Comparison of ENCODE assay signal across 8 mouse cellular contexts in the genomic region with DNA sequence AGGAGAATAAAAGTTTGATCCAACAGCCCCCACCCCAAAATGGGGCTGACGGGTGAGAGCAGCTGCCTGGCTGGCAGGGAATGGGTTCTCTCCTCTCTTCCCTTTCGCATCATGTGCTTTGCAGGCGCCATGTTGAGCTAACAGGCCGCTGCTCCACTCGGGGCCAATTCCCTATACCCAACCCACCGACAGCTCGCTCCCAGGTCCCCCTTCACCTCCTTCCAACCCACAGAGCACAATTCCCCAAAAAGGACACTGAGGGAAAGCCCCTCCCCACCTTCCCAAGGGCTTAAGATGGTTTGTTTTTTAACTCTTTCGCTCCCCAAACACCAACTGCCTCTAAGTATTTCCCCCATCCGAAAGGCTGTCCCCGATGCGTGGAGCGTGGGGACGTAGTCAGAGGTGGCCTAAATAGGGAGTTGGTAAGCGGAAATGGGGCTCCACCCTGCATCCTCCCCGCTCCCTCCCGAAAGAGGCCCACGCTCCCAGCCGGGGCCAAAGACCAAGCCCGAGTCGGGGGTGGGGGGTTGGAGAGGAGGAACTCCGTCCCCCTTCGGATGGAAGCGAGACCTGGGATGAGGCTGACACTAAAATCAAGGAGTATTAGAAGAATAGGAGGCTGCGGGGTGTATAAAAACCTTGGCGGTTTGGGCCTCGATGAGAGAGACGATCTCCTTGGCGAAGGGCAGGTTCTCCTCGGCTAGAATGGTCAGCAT. TPM values are rescaled to one million over a fixed set of nuclear protein-coding genes. Genes with fewer than 3 reads are reported as not detected.
DNase-seq lines count a peak whose midpoint lies in the region; ATAC-seq and TF ChIP-seq lines count a peak whose summit lies in the region.

No protein-coding gene starts in this region.

- H3K79me2 ChIP-seq in CH12.LX (replicated peaks; ENCODE audit: control insufficient read depth, extremely low read depth, insufficient read depth, poor library complexity, severe bottlenecking): peaks cover 32% of the 10 kb centered on the region

- TF ChIP-seq CTCF in CH12.LX (conservative IDR thresholded peaks at IDR 0.05 in 1 of 2, IDR thresholded peaks at IDR 0.05 in 1 of 2; ENCODE audit: low read depth in 2 of 2, low read length in 2 of 2): no peak

- dilution Hi-C loops in CH12.LX (cut with MboI; ENCODE audit: extremely low pct_ligation_motif_present, extremely low pct_unique_long_range_greater_than_20kb, low sequenced_read_pairs): no loop called here

- under 1% methylated on average over 29 of the region's 29 CpGs for WGBS in forebrain, embryonic 14.5 days
- WGBS in neural tube, embryonic 15.5 days: under 1% methylated on average over 29 of the region's 29 CpGs

- peaks cover 6 to 15% of the 10 kb centered on the region in 2 experiments for H3K36me3 ChIP-seq in CH12.LX (replicated peaks in 1 of 2; ENCODE audit: control insufficient read depth in 1 of 2, insufficient read depth in 1 of 2, low read length in 1 of 2)
- H3K36me3 ChIP-seq in forebrain, embryonic 14.5 days (ENCODE audit: control insufficient read depth, insufficient read depth, low read length): peaks cover 5% of the 10 kb centered on the region
- no peaks in the 10 kb centered on the region for H3K36me3 ChIP-seq in neural tube, embryonic 15.5 days

- in situ Hi-C loops in CH12.LX (cut with MboI; ENCODE audit: low pct_ligation_motif_present, low pct_unique_long_range_greater_than_20kb, low sequenced_read_pairs): no loop called here

- peak overlapping the region; percentile 99 for H3K9ac ChIP-seq in CH12.LX (ENCODE audit: insufficient read depth, low read depth)
- H3K9ac ChIP-seq in forebrain, embryonic 14.5 days (ENCODE audit: low read length): peak overlapping the region; percentile 94
- peak overlapping the region; percentile 91 for H3K9ac ChIP-seq in neural tube, embryonic 15.5 days (replicated peaks)

- peak; percentile 57 for DNase-seq in CH12.LX (ENCODE audit: extremely low read depth)
- DNase-seq in forebrain, embryonic 14.5 days (ENCODE audit: low spot score): peak; percentile 57
- DNase-seq in heart, postnatal 14 days: peak; percentile 60 to 62
- peak; percentile 63 for DNase-seq in layer of hippocampus, adult 11-12 months (ENCODE audit: low spot score)
- DNase-seq in lung, adult 18-20 months: peak; percentile 57 to 65
- peak; percentile 69 for DNase-seq in testis, postnatal 10 days (ENCODE audit: low spot score)

- TF ChIP-seq POLR2A in CH12.LX (IDR thresholded peaks at IDR 0.05; ENCODE audit: low read depth, low read length): no peak; the same call in 1 of the 2 replicates

- peaks cover 2% of the 10 kb centered on the region for H3K27me3 ChIP-seq in CH12.LX (replicated peaks)
- H3K27me3 ChIP-seq in forebrain, embryonic 14.5 days (replicated peaks; ENCODE audit: control insufficient read depth, insufficient read depth, low read length): no peaks in the 10 kb centered on the region
- no peaks in the 10 kb centered on the region for H3K27me3 ChIP-seq in neural tube, embryonic 15.5 days (replicated peaks)

- peak overlapping the region; percentile 88 to 98 (median 91) for H3K4me3 ChIP-seq in CH12.LX (replicated peaks in 1 of 3; ENCODE audit: low read depth in 2 of 3, low read length in 2 of 3, poor library complexity in 1 of 3)
- H3K4me3 ChIP-seq in forebrain, embryonic 14.5 days (ENCODE audit: low read depth, low read length): peak overlapping the region; percentile 59
- H3K4me3 ChIP-seq in neural tube, embryonic 15.5 days (replicated peaks): peak overlapping the region; percentile 78

- H3K9me3 ChIP-seq in CH12.LX (replicated peaks; ENCODE audit: low read length): peaks cover 4% of the 10 kb centered on the region
- H3K9me3 ChIP-seq in forebrain, embryonic 14.5 days (replicated peaks; ENCODE audit: control insufficient read depth, low read length): no peaks in the 10 kb centered on the region
- no peaks in the 10 kb centered on the region for H3K9me3 ChIP-seq in neural tube, embryonic 15.5 days (replicated peaks)

- no peak for TF ChIP-seq RAD21 in CH12.LX (IDR thresholded peaks at IDR 0.05; ENCODE audit: low read depth, low read length)

- H3K4me1 ChIP-seq in CH12.LX (ENCODE audit: control insufficient read depth in 1 of 2, insufficient read depth in 2 of 2): peaks cover 4 to 22% of the 10 kb centered on the region in 2 experiments; a peak in 3 of 4 replicates
- H3K4me1 ChIP-seq in forebrain, embryonic 14.5 days (ENCODE audit: control insufficient read depth, insufficient read depth, low read length): peaks cover 14% of the 10 kb centered on the region
- H3K4me1 ChIP-seq in neural tube, embryonic 15.5 days: peaks cover 22% of the 10 kb centered on the region

- peak overlapping the region; percentile 74; the same call in 1 of the 2 replicates for H3K27ac ChIP-seq in CH12.LX (ENCODE audit: insufficient read depth, low read depth)
- peak overlapping the region; percentile 98 for H3K27ac ChIP-seq in forebrain, embryonic 14.5 days (ENCODE audit: low read depth, low read length)
- peak overlapping the region; percentile 98 for H3K27ac ChIP-seq in neural tube, embryonic 15.5 days (replicated peaks)

- H3K4me2 ChIP-seq in CH12.LX (ENCODE audit: insufficient read depth, low read depth, poor library complexity, severe bottlenecking): no peak overlapping the region
- H3K4me2 ChIP-seq in forebrain, embryonic 14.5 days (ENCODE audit: low read length): peak overlapping the region; percentile 86
- peak overlapping the region; percentile 65 for H3K4me2 ChIP-seq in neural tube, embryonic 15.5 days

- ATAC-seq in cerebellum, adult (ENCODE audit: insufficient number of reproducible peaks, low FRiP score, low TSS enrichment): 0 out of 2 replicates have a peak, but pooled peaks have one; percentile 14
- ATAC-seq in forebrain, embryonic 14.5 days: peak; percentile 8
- ATAC-seq in neural tube, embryonic 15.5 days (ENCODE audit: low FRiP score): peak; percentile 15; the same call in 1 of the 2 replicates

- TF ChIP-seq EP300 in CH12.LX (IDR thresholded peaks at IDR 0.05; ENCODE audit: low read length): no peak

- intact Hi-C loops in heart, postnatal 14 days (cut with DNase I): loop anchor here (2.0 to 5.0 kb wide), 2 partner anchors 32 to 73 kb away; a partner anchor contains a TSS

TF ChIP-seq in CH12.LX, 34 proteins besides CTCF, POLR2A, EP300 and RAD21:
- no peak for TF ChIP-seq USF2 (conservative IDR thresholded peaks at IDR 0.05; ENCODE audit: low read depth, low read length)
- no peak for TF ChIP-seq USF1 (IDR thresholded peaks at IDR 0.05; ENCODE audit: low read depth, low read length)
- no peak for TF ChIP-seq POLR2AphosphoS2 (IDR thresholded peaks at IDR 0.05; ENCODE audit: low read depth, low read length)
- TF ChIP-seq SIN3A (IDR thresholded peaks at IDR 0.05; ENCODE audit: low read length): peak; percentile 33; the same call in 1 of the 2 replicates
- TF ChIP-seq HCFC1 (IDR thresholded peaks at IDR 0.05; ENCODE audit: low read depth, low read length): no peak
- TF ChIP-seq MXI1 (IDR thresholded peaks at IDR 0.05; ENCODE audit: low read depth, low read length): peak; percentile 71
- no peak for TF ChIP-seq UBTF (IDR thresholded peaks at IDR 0.05; ENCODE audit: low read depth, low read length)
- TF ChIP-seq MYC (IDR thresholded peaks at IDR 0.05; ENCODE audit: low read depth, low read length): peak; percentile 87; the same call in 1 of the 2 replicates
- TF ChIP-seq NELFE (IDR thresholded peaks at IDR 0.05; ENCODE audit: low read depth, low read length): no peak
- no peak for TF ChIP-seq IRF4 (IDR thresholded peaks at IDR 0.05; ENCODE audit: low read depth, low read length)
- no peak for TF ChIP-seq JUND (conservative IDR thresholded peaks at IDR 0.05; ENCODE audit: low read depth, low read length)
- TF ChIP-seq ZMIZ1 (IDR thresholded peaks at IDR 0.05; ENCODE audit: low read depth, low read length): no peak
- no peak for TF ChIP-seq ZKSCAN1 (IDR thresholded peaks at IDR 0.05; ENCODE audit: borderline replicate concordance, low read depth, low read length)
- no peak for TF ChIP-seq ETS1 (conservative IDR thresholded peaks at IDR 0.05; ENCODE audit: low read depth, low read length)
- no peak for TF ChIP-seq MEF2A (IDR thresholded peaks at IDR 0.05; ENCODE audit: borderline replicate concordance, low read depth, low read length)
- TF ChIP-seq CHD1 (IDR thresholded peaks at IDR 0.05; ENCODE audit: low read depth, low read length): no peak
- no peak for TF ChIP-seq E2F4 (IDR thresholded peaks at IDR 0.05; ENCODE audit: insufficient replicate concordance, low read depth, low read length)
- TF ChIP-seq RCOR1 (conservative IDR thresholded peaks at IDR 0.05; ENCODE audit: low read depth, low read length): no peak
- no peak for TF ChIP-seq TBP (conservative IDR thresholded peaks at IDR 0.05; ENCODE audit: low read depth, low read length)
- TF ChIP-seq SMC3 (IDR thresholded peaks at IDR 0.05; ENCODE audit: low read depth, low read length): no peak
- no peak for TF ChIP-seq MAFK (IDR thresholded peaks at IDR 0.05; ENCODE audit: insufficient replicate concordance, low read length)
- TF ChIP-seq ZC3H11A (IDR thresholded peaks at IDR 0.05; ENCODE audit: low read depth, low read length): no peak
- TF ChIP-seq MAZ (IDR thresholded peaks at IDR 0.05; ENCODE audit: low read depth, low read length): no peak
- no peak for TF ChIP-seq TCF12 (IDR thresholded peaks at IDR 0.05; ENCODE audit: low read depth, low read length)

RNA-seq across cellular contexts. Expression of a gene that starts 0.8 kb away (rescaled TPM):
- 29.2 and 30.5 TPM in 2 replicates for total RNA-seq in CH12.LX (2012; rRNA removed)
- 30.0 and 32.7 TPM in 2 replicates for total RNA-seq in CH12.LX (2014; rRNA removed)
- polyA plus RNA-seq in CH12.LX (2012; ENCODE audit: insufficient read length, low read depth): 36.1 and 37.2 TPM in 2 replicates
- polyA plus RNA-seq in forebrain, embryonic 14.5 days (2014; fragmentation: Nextera tagmentation; extraction: Ambion mirVana): 17.6 and 18.4 TPM in 2 replicates
- total RNA-seq in heart, postnatal 14 days (2021): 10 to 100 TPM; 32.7 to 34.0 TPM
- polyA plus RNA-seq in neural tube, embryonic 15.5 days (2015; fragmentation: Nextera tagmentation; extraction: Ambion mirVana): 17.9 and 19.7 TPM in 2 replicates

RNA-seq across cellular contexts. Expression of a gene that starts 32.0 kb away (rescaled TPM):
- 0.38 and 0.68 TPM in 2 replicates for total RNA-seq in CH12.LX (2012; rRNA removed)
- total RNA-seq in CH12.LX (2014; rRNA removed): 0.22 and 0.26 TPM in 2 replicates
- polyA plus RNA-seq in CH12.LX (2012; ENCODE audit: insufficient read length, low read depth): 0.14 and 0.26 TPM in 2 replicates
- 10.2 and 13.7 TPM in 2 replicates for polyA plus RNA-seq in forebrain, embryonic 14.5 days (2014; fragmentation: Nextera tagmentation; extraction: Ambion mirVana)
- 1 to 10 TPM; 1.4 to 1.9 TPM for total RNA-seq in heart, postnatal 14 days (2021)
- polyA plus RNA-seq in neural tube, embryonic 15.5 days (2015; fragmentation: Nextera tagmentation; extraction: Ambion mirVana): 19.5 and 20.6 TPM in 2 replicates

Comparison
In these comparisons a context has a peak if more than half of its experiments do, and no peak if none do; other contexts are left out.
1. Peak in every context shown above with its lines: DNase-seq, ATAC-seq, H3K4me3 ChIP-seq and H3K27ac ChIP-seq.